Mouse (Mus musculus): ENCODE measurements around the gene Fam169b. TPM values are rescaled to one million over a fixed set of nuclear protein-coding genes. Genes with fewer than 3 reads are reported as not detected.
A peak's percentile ranks its signal among the peaks of the same experiment; 100 is the strongest.

The Fam169b gene
- polyA plus RNA-seq, 1 experiment from 2014 or later = 2.0 TPM

DNA sequence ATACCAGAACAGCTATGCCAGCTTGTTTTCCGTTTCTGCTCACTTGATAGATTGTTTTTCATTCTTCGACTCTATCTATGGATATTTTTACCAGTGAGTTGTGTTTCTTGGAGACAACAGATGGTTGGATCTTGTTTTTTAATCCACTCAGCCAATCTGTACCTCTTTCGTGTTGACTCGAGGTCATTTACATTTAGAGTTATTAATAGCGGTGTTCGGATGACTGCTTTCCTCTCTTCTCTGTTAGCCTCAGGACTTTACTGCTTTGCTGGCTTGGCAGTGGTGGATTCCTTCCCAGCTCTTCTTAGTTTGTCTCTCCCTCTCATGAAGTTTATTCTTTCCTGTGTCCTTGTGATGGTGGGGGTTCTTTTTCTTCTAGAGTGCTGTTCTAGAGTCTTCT, 59.2 kb downstream of the Fam169b start:
- no peak overlapping the region for H3K4me2 ChIP-seq (ENCODE audit: low read depth, low read length)
- H3K27me3 ChIP-seq (ENCODE audit: control insufficient read depth, insufficient read depth, low read length) = no peaks in the 10 kb centered on the region
- 91% methylated on average over 6 of the region's 6 CpGs for WGBS
- no peaks in the 10 kb centered on the region for H3K9me3 ChIP-seq (replicated peaks; ENCODE audit: control insufficient read depth, low read length)
- H3K4me3 ChIP-seq (ENCODE audit: low read depth, low read length) = no peak overlapping the region
- DNase-seq (ENCODE audit: low spot score) (no peak), ATAC-seq (replicated peaks; ENCODE audit: insufficient number of reproducible peaks, low FRiP score, low TSS enrichment, low read depth) (no peak)
- H3K36me3 ChIP-seq (replicated peaks; ENCODE audit: control insufficient read depth, insufficient read depth, low read depth, low read length) = no peaks in the 10 kb centered on the region
- no peak overlapping the region for H3K9ac ChIP-seq (replicated peaks; ENCODE audit: low read length)
- H3K27ac ChIP-seq (replicated peaks; ENCODE audit: low read depth, low read length) = no peak overlapping the region
- H3K4me1 ChIP-seq (ENCODE audit: control insufficient read depth, insufficient read depth, low read length) = no peaks in the 10 kb centered on the region

DNA sequence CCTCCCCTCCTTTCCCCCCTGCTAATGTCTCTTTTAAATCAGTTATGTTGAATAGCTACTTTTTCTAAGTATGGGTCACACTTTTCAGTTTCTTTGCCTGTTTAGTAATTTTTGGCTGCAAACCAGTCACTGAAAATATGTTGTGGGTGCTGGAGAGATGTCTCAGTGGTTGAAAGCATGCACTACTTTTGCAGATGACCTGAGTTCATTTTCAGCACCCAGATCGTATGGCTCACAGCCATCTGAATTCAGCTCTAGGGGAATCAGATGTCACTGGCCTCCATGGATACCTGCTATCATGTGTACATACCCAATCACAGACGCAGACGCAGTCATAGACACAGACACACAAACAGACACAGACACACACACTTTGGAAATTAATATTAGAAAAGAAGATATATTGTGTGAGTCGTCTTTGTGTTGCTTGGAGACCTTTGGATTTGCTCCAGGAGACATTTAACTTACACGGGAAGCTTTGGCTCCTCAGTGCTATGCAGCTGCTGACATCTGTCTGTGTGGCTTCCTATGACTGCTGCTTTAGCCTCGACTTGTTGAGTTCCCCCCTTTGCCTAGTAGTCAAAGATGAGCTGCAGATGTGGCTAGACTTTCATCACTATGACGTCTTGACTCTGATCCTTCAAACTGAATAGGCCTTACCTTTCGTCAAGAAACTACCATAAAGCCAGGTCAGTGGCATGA, 63.6 kb downstream of the Fam169b start:
- DNase-seq (ENCODE audit: low spot score) = no peak
- 73% methylated on average over 8 of the region's 8 CpGs for WGBS
- no peaks in the 10 kb centered on the region for H3K27me3 ChIP-seq (ENCODE audit: control insufficient read depth, insufficient read depth, low read length)
- no peak overlapping the region for H3K4me3 ChIP-seq (ENCODE audit: low read depth, low read length)
- H3K4me1 ChIP-seq (ENCODE audit: control insufficient read depth, insufficient read depth, low read length) = no peaks in the 10 kb centered on the region
- no peaks in the 10 kb centered on the region for H3K36me3 ChIP-seq (replicated peaks; ENCODE audit: control insufficient read depth, insufficient read depth, low read depth, low read length)
- H3K27ac ChIP-seq (replicated peaks; ENCODE audit: low read depth, low read length) = no peak overlapping the region
- no peaks in the 10 kb centered on the region for H3K9me3 ChIP-seq (replicated peaks; ENCODE audit: control insufficient read depth, low read length)
- ATAC-seq (replicated peaks; ENCODE audit: insufficient number of reproducible peaks, low FRiP score, low TSS enrichment, low read depth) = no peak
- no peak overlapping the region for H3K9ac ChIP-seq (replicated peaks; ENCODE audit: low read length)
- H3K4me2 ChIP-seq (ENCODE audit: low read depth, low read length) = no peak overlapping the region

DNA sequence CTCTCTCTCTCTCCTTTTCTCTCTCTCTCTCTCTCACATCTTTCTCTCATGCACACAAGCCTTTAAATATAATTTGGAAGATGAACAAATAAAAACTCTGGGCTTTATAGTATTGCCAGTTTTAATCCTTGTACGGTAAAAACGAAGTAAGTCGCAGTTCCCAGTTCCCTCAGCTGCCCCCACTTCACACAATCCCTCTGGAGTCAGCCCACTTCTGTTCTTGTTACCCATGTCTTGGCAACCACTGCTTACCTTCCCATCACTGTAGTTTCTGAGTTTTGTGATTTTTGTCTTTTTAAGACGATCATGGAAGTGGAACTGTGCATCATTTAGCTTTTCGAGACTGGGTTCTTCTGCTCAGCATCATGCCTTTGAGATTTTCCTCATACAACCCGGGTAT, 65.0 kb downstream of the Fam169b start:
- Histone ChIP-seq H3K27me3 (ENCODE audit: control insufficient read depth, insufficient read depth, low read length) (no peaks in the 10 kb centered on the region), H3K4me1 (ENCODE audit: control insufficient read depth, insufficient read depth, low read length) (no peaks in the 10 kb centered on the region), H3K36me3 (replicated peaks; ENCODE audit: control insufficient read depth, insufficient read depth, low read depth, low read length) (no peaks in the 10 kb centered on the region), H3K9me3 (replicated peaks; ENCODE audit: control insufficient read depth, low read length) (no peaks in the 10 kb centered on the region), H3K9ac (replicated peaks; ENCODE audit: low read length) (no peak overlapping the region), H3K27ac (replicated peaks; ENCODE audit: low read depth, low read length) (no peak overlapping the region), H3K4me3 (ENCODE audit: low read depth, low read length) (no peak overlapping the region), H3K4me2 (ENCODE audit: low read depth, low read length) (no peak overlapping the region)
- 90% methylated on average over 6 of the region's 6 CpGs for WGBS
- ATAC-seq (replicated peaks; ENCODE audit: insufficient number of reproducible peaks, low FRiP score, low TSS enrichment, low read depth) = no peak
- DNase-seq (ENCODE audit: low spot score) = no peak

DNA sequence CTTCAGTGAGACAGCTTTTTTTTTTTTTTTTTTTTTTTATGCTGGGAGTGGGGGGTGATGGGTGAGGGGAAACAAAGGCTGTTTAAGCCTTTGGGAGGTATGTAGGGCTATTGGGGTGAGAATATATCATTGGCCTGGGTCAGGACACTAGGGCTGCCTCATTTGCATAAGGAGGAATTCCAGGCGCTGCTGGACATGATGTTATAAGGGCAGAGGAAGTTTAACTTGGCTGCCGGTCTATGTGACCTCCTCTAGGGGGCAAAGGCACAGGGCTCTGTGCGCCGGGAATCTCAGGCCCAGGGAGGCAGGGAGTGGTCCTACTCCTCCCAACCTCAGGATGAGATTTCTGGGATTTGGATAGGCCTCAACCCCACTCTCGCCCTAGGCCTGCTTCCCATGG, 70.9 kb downstream of the Fam169b start:
- DNase-seq (ENCODE audit: low spot score) = no peak
- Histone ChIP-seq H3K27me3 (ENCODE audit: control insufficient read depth, insufficient read depth, low read length) (no peaks in the 10 kb centered on the region), H3K27ac (replicated peaks; ENCODE audit: low read depth, low read length) (no peak overlapping the region), H3K4me2 (ENCODE audit: low read depth, low read length) (no peak overlapping the region), H3K9me3 (replicated peaks; ENCODE audit: control insufficient read depth, low read length) (no peaks in the 10 kb centered on the region), H3K4me3 (ENCODE audit: low read depth, low read length) (no peak overlapping the region), H3K9ac (replicated peaks; ENCODE audit: low read length) (no peak overlapping the region), H3K36me3 (replicated peaks; ENCODE audit: control insufficient read depth, insufficient read depth, low read depth, low read length) (no peaks in the 10 kb centered on the region), H3K4me1 (ENCODE audit: control insufficient read depth, insufficient read depth, low read length) (no peaks in the 10 kb centered on the region)
- no peak for ATAC-seq (replicated peaks; ENCODE audit: insufficient number of reproducible peaks, low FRiP score, low TSS enrichment, low read depth)
- 41% methylated on average over 5 of the region's 5 CpGs for WGBS

DNA sequence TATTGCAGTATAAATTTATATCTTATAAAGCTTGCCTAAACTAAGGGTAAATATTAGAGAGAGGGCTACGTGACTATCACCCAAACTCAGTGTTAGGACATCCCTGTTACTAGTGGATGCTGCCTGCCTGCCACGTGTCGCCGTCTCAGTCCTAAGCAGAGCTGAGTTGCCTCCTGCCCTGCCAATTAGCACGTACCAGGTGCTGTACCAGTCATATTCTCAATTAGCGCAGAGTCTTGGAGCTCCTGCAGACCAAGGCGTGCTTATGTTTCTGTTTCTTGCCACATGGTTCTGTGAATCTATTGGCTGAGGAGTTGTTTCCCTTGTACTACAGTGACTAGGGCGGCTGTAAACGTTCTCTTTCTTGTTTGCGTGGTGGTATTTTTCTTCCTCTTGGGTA, 72.3 kb downstream of the Fam169b start:
- H3K4me2 ChIP-seq (ENCODE audit: low read depth, low read length) = no peak overlapping the region
- H3K9ac ChIP-seq (replicated peaks; ENCODE audit: low read length) = no peak overlapping the region
- H3K4me1 ChIP-seq (ENCODE audit: control insufficient read depth, insufficient read depth, low read length) = no peaks in the 10 kb centered on the region
- 0 out of 2 replicates have a peak, but pooled peaks cover 2% of the 10 kb centered on the region for H3K27me3 ChIP-seq (ENCODE audit: control insufficient read depth, insufficient read depth, low read length)
- DNase-seq (ENCODE audit: low spot score) (no peak), ATAC-seq (replicated peaks; ENCODE audit: insufficient number of reproducible peaks, low FRiP score, low TSS enrichment, low read depth) (no peak)
- no peak overlapping the region for H3K4me3 ChIP-seq (ENCODE audit: low read depth, low read length)
- H3K36me3 ChIP-seq (replicated peaks; ENCODE audit: control insufficient read depth, insufficient read depth, low read depth, low read length) = no peaks in the 10 kb centered on the region
- H3K9me3 ChIP-seq (replicated peaks; ENCODE audit: control insufficient read depth, low read length) = no peaks in the 10 kb centered on the region
- no peak overlapping the region for H3K27ac ChIP-seq (replicated peaks; ENCODE audit: low read depth, low read length)
- 89% methylated on average over 10 of the region's 10 CpGs for WGBS

DNA sequence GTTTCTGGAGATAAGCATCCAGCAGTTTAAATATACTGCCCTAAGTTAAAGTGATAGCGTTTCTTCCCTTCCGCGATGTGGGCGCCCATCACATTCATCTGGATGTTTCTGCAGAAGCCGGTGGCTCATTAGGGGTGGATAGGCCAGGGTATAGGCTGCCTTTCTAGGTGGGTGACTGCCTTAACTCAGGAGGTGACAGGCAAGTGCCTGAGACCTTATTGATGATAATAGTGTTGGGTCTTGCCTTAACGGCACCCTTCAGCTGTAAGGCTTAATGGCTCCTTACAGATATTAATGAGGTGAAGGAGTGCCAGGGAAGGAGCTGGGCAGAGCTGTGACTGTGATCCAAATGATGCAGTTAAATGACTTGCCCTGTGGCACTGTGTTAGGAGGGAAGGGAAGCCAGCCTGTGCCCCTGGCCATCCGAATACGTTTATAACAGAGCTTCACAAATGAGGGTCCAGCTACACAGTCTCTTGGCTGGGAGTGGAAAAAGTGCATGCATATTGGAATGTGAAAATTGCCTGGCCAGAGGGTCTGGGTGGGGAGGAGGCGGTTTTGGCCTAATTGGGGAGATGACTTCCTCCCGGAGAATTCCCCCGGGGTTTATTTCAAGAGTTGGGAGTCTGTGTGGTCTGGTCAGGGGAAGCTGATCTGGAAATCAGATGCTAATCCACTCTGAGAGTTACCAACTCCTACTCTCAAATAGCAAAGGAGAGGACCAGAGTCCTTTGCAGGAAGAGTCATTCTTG, 81.9 kb downstream of the Fam169b start:
- Histone ChIP-seq H3K4me2 (ENCODE audit: low read depth, low read length) (no peak overlapping the region), H3K9me3 (replicated peaks; ENCODE audit: control insufficient read depth, low read length) (no peaks in the 10 kb centered on the region), H3K4me1 (ENCODE audit: control insufficient read depth, insufficient read depth, low read length) (no peaks in the 10 kb centered on the region), H3K27ac (replicated peaks; ENCODE audit: low read depth, low read length) (no peak overlapping the region), H3K27me3 (ENCODE audit: control insufficient read depth, insufficient read depth, low read length) (no peaks in the 10 kb centered on the region), H3K9ac (replicated peaks; ENCODE audit: low read length) (no peak overlapping the region), H3K4me3 (ENCODE audit: low read depth, low read length) (no peak overlapping the region), H3K36me3 (replicated peaks; ENCODE audit: control insufficient read depth, insufficient read depth, low read depth, low read length) (no peaks in the 10 kb centered on the region)
- peak; percentile 61 for DNase-seq (ENCODE audit: low spot score)
- ATAC-seq (replicated peaks; ENCODE audit: insufficient number of reproducible peaks, low FRiP score, low TSS enrichment, low read depth) = no peak
- WGBS = 53% methylated on average over 11 of the region's 11 CpGs

DNA sequence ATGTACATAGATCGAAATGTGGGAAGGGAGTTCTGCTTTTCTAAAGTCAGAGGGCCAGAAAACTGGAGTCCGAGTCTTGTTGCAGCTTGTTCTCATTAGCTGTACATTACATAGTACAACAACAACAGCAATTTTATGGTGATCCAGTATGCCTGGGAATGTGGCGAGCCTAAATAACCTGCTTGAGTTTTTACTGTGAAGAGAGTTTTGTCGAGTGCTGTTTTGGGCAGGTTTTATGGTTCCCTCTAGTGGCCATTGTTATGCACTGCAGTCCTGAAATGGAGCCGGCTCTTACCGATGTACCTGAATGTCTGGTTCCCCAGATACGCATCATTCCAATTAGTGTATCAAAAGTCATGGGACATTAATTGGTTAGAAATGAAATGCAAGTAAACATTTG, 83.8 kb downstream of the Fam169b start:
- Histone ChIP-seq H3K4me2 (ENCODE audit: low read depth, low read length) (no peak overlapping the region), H3K27me3 (ENCODE audit: control insufficient read depth, insufficient read depth, low read length) (no peaks in the 10 kb centered on the region), H3K9ac (replicated peaks; ENCODE audit: low read length) (no peak overlapping the region), H3K36me3 (replicated peaks; ENCODE audit: control insufficient read depth, insufficient read depth, low read depth, low read length) (no peaks in the 10 kb centered on the region), H3K4me1 (ENCODE audit: control insufficient read depth, insufficient read depth, low read length) (no peaks in the 10 kb centered on the region), H3K9me3 (replicated peaks; ENCODE audit: control insufficient read depth, low read length) (no peaks in the 10 kb centered on the region), H3K4me3 (ENCODE audit: low read depth, low read length) (no peak overlapping the region), H3K27ac (replicated peaks; ENCODE audit: low read depth, low read length) (no peak overlapping the region)
- no peak for ATAC-seq (replicated peaks; ENCODE audit: insufficient number of reproducible peaks, low FRiP score, low TSS enrichment, low read depth)
- 15% methylated on average over 7 of the region's 7 CpGs for WGBS
- peak; percentile 85 for DNase-seq (ENCODE audit: low spot score)

DNA sequence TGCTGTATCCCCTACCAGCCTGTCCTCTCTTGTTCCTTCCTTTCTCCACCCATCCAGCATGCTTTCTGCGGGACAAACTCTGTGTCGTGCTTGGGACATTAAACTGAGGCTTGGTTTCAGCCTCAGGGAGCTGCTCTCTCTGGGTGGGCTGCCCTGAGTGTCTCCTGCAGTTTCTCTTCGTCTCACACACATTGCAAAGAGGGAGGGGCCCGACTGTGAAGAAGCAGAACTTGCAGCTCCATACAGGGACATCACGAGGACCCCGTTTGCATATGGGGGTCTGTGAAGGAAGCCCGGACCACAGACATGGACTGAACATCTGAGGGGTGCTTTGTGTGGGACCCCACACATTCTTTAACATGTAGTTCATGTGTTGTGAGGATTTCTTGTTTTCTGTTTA, 89.0 kb downstream of the Fam169b start:
- ATAC-seq (replicated peaks; ENCODE audit: insufficient number of reproducible peaks, low FRiP score, low TSS enrichment, low read depth) (no peak), DNase-seq (ENCODE audit: low spot score) (no peak)
- WGBS = 72% methylated on average over 7 of the region's 7 CpGs
- H3K36me3 ChIP-seq (replicated peaks; ENCODE audit: control insufficient read depth, insufficient read depth, low read depth, low read length) = no peaks in the 10 kb centered on the region
- no peak overlapping the region for H3K4me3 ChIP-seq (ENCODE audit: low read depth, low read length)
- no peaks in the 10 kb centered on the region for H3K9me3 ChIP-seq (replicated peaks; ENCODE audit: control insufficient read depth, low read length)
- H3K9ac ChIP-seq (replicated peaks; ENCODE audit: low read length) = no peak overlapping the region
- H3K27me3 ChIP-seq (ENCODE audit: control insufficient read depth, insufficient read depth, low read length) = no peaks in the 10 kb centered on the region
- no peak overlapping the region for H3K27ac ChIP-seq (replicated peaks; ENCODE audit: low read depth, low read length)
- H3K4me1 ChIP-seq (ENCODE audit: control insufficient read depth, insufficient read depth, low read length) = no peaks in the 10 kb centered on the region
- H3K4me2 ChIP-seq (ENCODE audit: low read depth, low read length) = no peak overlapping the region

All from embryonic facial prominence, embryonic 11.5 days (tissue).